Mouse (Mus musculus): Measurements from ENCODE around the gene Atp6v0a4. TPM values are rescaled to one million over a fixed set of nuclear protein-coding genes. Genes with fewer than 3 reads are reported as not detected.

Gene Atp6v0a4
- polyA plus RNA-seq, 1 experiment from 2014 or later, result not detected

DNA sequence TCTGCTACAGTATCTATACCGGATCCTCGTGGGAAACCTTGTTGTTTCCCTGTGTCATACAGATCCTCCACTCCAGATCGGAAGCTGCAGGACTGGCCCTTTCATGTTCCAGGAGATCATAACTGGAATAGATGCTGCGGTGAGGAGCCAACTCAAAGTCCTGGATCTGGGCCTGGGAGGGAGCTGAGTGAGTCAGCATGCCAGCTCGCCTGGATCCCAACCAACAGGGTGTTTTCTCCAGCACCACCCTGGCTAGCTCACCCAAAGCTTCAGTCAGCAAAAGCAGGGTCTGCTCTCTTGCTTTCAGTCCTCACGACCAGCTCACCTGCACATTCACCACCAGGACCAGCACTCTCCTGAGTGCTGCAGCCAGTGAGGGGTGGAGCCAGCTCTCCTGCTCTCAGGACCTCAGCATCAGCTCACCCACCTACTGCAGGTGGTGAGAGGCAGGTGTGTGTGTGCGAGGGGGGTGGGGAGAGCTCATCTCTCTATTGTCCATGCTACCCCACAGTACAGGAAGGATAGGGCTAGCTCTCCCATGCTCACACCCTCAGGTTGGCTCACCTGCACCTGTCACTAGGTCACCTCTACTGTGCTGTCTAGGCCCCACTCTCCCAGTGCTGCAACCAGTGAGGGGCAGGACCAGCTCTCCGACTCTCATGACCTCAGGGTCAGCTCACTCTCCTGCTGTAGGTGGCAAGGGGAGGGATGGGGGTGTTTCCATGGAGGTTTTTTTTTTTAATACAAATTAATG lies 10.6 kb upstream of the Atp6v0a4 start:
- H3K27ac ChIP-seq (ENCODE audit: low read depth, low read length), result no peak overlapping the region
- H3K9me3 ChIP-seq (ENCODE audit: control insufficient read depth, low read length), result no peaks in the 10 kb centered on the region
- no peak overlapping the region for H3K4me2 ChIP-seq (ENCODE audit: low read depth, low read length, severe bottlenecking)
- peaks cover 5% of the 10 kb centered on the region; the same call in 1 of the 2 replicates for H3K36me3 ChIP-seq (ENCODE audit: control insufficient read depth, insufficient read depth, low read length)
- ATAC-seq (replicated peaks; ENCODE audit: low FRiP score) (no peak), DNase-seq (ENCODE audit: low spot score) (no peak)
- no peak overlapping the region for H3K9ac ChIP-seq (ENCODE audit: low read length)
- no peaks in the 10 kb centered on the region for H3K27me3 ChIP-seq (ENCODE audit: control insufficient read depth, insufficient read depth, low read length)
- no peak overlapping the region for H3K4me3 ChIP-seq (ENCODE audit: low read depth, low read length)
- H3K4me1 ChIP-seq (replicated peaks; ENCODE audit: control insufficient read depth, insufficient read depth, low read length), result no peaks in the 10 kb centered on the region
- 83% methylated on average over 8 of the region's 8 CpGs for WGBS

DNA sequence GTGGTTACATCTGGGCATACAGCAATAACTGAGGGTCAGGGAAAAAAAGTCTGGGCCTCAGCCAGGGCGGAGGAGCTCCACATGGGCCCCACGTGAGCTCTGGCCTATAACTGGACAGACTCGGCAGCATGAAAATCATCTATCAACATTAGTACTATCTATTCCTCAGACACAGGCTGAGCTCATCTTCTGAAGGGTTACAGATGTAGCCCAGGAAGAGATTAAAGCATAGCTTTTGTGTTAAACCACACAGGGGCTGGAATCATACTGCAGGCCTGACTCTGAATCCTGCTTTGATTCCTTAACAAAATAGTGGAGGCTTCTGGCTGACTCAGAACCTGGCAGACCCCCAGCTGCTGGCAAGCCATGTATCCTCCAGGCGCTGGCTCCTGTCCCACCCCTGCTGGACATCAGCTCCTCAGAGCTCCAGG lies 7.4 kb upstream of the Atp6v0a4 start:
- H3K4me1 ChIP-seq (replicated peaks; ENCODE audit: control insufficient read depth, insufficient read depth, low read length), result no peaks in the 10 kb centered on the region
- H3K9ac ChIP-seq (ENCODE audit: low read length), result no peak overlapping the region
- no peak overlapping the region for H3K27ac ChIP-seq (ENCODE audit: low read depth, low read length)
- DNase-seq (ENCODE audit: low spot score), result no peak
- no peak for ATAC-seq (replicated peaks; ENCODE audit: low FRiP score)
- 84% methylated on average over 4 of the region's 4 CpGs for WGBS
- no peak overlapping the region for H3K4me3 ChIP-seq (ENCODE audit: low read depth, low read length)
- no peak overlapping the region for H3K4me2 ChIP-seq (ENCODE audit: low read depth, low read length, severe bottlenecking)
- H3K27me3 ChIP-seq (ENCODE audit: control insufficient read depth, insufficient read depth, low read length), result no peaks in the 10 kb centered on the region
- peaks cover 5% of the 10 kb centered on the region; the same call in 1 of the 2 replicates for H3K36me3 ChIP-seq (ENCODE audit: control insufficient read depth, insufficient read depth, low read length)
- no peaks in the 10 kb centered on the region for H3K9me3 ChIP-seq (ENCODE audit: control insufficient read depth, low read length)

DNA sequence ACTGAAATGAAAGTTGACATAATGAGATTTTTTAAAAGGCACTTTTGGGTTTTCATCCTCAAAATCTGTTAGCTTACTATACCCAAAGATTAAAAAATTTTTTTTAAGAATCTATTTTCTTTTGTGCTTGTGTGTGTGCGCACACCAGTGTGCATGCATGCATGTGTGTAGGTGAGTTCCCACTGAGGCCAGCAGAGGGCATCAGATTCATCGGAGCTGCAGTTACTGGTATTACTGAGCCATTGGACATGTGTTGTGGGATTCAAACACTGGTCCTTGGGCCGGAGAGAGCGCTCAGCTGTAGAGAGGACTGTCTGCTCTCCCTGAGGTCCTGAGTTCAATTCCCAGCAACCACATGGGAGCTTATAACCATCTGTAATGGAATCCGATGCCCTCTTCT lies 5.5 kb upstream of the Atp6v0a4 start:
- Histone ChIP-seq H3K27me3 (ENCODE audit: control insufficient read depth, insufficient read depth, low read length) (no peaks in the 10 kb centered on the region), H3K9me3 (ENCODE audit: control insufficient read depth, low read length) (no peaks in the 10 kb centered on the region), H3K36me3 (ENCODE audit: control insufficient read depth, insufficient read depth, low read length) (peaks cover 5% of the 10 kb centered on the region; the same call in 1 of the 2 replicates), H3K4me2 (ENCODE audit: low read depth, low read length, severe bottlenecking) (no peak overlapping the region), H3K4me3 (ENCODE audit: low read depth, low read length) (no peak overlapping the region), H3K27ac (ENCODE audit: low read depth, low read length) (no peak overlapping the region), H3K9ac (ENCODE audit: low read length) (no peak overlapping the region), H3K4me1 (replicated peaks; ENCODE audit: control insufficient read depth, insufficient read depth, low read length) (no peaks in the 10 kb centered on the region)
- WGBS, result 98% methylated on average over 5 of the region's 5 CpGs
- DNase-seq (ENCODE audit: low spot score), result no peak
- ATAC-seq (replicated peaks; ENCODE audit: low FRiP score), result no peak

DNA sequence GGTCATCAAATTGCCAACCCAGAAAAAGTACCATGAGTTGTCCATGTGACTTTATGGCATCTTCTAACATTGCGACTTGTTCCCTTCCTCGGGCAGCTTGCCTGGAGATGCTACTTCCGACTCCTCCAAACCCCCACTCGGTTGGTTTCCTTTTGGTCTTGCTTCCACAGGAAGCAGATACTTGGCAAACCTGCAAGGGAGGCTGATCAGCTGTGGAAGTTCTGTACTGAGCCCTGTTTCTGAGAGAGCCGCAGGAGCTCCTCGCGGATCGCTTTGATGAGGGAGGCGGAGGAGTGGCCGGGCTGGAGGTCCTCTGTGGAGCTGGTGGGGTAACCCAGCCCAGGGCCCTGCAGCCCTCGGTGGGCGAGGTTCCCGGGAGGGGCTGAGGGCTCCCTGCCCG lies 3.7 kb upstream of the Atp6v0a4 start:
- 87% methylated on average over 14 of the region's 14 CpGs for WGBS
- H3K4me3 ChIP-seq (ENCODE audit: low read depth, low read length), result no peak overlapping the region
- H3K4me1 ChIP-seq (replicated peaks; ENCODE audit: control insufficient read depth, insufficient read depth, low read length), result no peaks in the 10 kb centered on the region
- H3K27ac ChIP-seq (ENCODE audit: low read depth, low read length), result no peak overlapping the region
- DNase-seq (ENCODE audit: low spot score) (no peak), ATAC-seq (replicated peaks; ENCODE audit: low FRiP score) (no peak)
- no peak overlapping the region for H3K4me2 ChIP-seq (ENCODE audit: low read depth, low read length, severe bottlenecking)
- peaks cover 5% of the 10 kb centered on the region; the same call in 1 of the 2 replicates for H3K36me3 ChIP-seq (ENCODE audit: control insufficient read depth, insufficient read depth, low read length)
- H3K9ac ChIP-seq (ENCODE audit: low read length), result no peak overlapping the region
- H3K9me3 ChIP-seq (ENCODE audit: control insufficient read depth, low read length), result no peaks in the 10 kb centered on the region
- H3K27me3 ChIP-seq (ENCODE audit: control insufficient read depth, insufficient read depth, low read length), result no peaks in the 10 kb centered on the region

DNA sequence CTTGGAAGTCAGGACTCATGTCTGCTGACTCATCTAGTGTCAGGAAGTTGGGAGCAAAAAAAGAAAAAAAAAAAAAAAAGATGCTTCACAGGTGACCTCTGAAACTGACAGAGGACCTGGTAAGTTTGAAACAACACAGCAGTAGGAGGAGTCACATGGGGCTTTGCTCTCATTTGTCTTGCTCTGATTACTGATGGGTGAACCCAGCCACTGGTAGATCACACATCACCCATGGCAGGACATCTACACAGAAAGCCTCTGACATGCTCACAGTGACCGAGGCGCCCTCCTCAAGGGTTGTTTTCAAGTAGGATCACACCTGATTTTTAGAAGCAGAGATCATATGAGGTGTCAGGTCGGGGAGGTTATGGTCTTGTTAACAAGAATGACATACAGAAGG lies 1.1 kb upstream of the Atp6v0a4 start:
- H3K36me3 ChIP-seq (ENCODE audit: control insufficient read depth, insufficient read depth, low read length), result peaks cover 5% of the 10 kb centered on the region; the same call in 1 of the 2 replicates
- H3K9me3 ChIP-seq (ENCODE audit: control insufficient read depth, low read length), result no peaks in the 10 kb centered on the region
- no peak overlapping the region for H3K4me2 ChIP-seq (ENCODE audit: low read depth, low read length, severe bottlenecking)
- WGBS, result 91% methylated on average over 3 of the region's 3 CpGs
- no peak overlapping the region for H3K4me3 ChIP-seq (ENCODE audit: low read depth, low read length)
- H3K4me1 ChIP-seq (replicated peaks; ENCODE audit: control insufficient read depth, insufficient read depth, low read length), result no peaks in the 10 kb centered on the region
- no peak for DNase-seq (ENCODE audit: low spot score)
- no peak overlapping the region for H3K9ac ChIP-seq (ENCODE audit: low read length)
- no peaks in the 10 kb centered on the region for H3K27me3 ChIP-seq (ENCODE audit: control insufficient read depth, insufficient read depth, low read length)
- H3K27ac ChIP-seq (ENCODE audit: low read depth, low read length), result no peak overlapping the region
- no peak for ATAC-seq (replicated peaks; ENCODE audit: low FRiP score)

DNA sequence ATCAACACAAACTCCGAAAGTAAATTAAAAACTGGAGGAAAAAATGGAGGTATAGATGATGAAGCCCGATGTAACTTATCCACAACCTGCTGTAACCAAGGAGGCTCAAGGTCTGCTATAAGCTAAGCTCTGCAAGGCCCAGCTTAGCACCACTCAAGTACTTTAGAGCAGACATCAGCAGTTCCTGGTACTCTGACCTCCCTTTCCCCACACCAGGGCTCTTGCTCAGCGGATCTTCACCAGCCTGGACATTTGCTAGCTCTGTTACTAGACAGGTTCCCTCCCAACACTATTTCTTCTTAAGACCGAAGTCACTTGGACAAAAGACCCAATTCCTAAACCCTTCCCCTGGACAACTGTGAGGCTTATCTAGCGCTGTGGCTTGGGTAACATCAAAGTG lies 496 bp upstream of the Atp6v0a4 start:
- no peaks in the 10 kb centered on the region for H3K9me3 ChIP-seq (ENCODE audit: control insufficient read depth, low read length)
- no peak overlapping the region for H3K9ac ChIP-seq (ENCODE audit: low read length)
- no peaks in the 10 kb centered on the region; the same call in 1 of the 2 replicates for H3K36me3 ChIP-seq (ENCODE audit: control insufficient read depth, insufficient read depth, low read length)
- WGBS, result 94% methylated on average over 5 of the region's 5 CpGs
- H3K4me1 ChIP-seq (replicated peaks; ENCODE audit: control insufficient read depth, insufficient read depth, low read length), result no peaks in the 10 kb centered on the region
- no peak overlapping the region for H3K27ac ChIP-seq (ENCODE audit: low read depth, low read length)
- H3K27me3 ChIP-seq (ENCODE audit: control insufficient read depth, insufficient read depth, low read length), result no peaks in the 10 kb centered on the region
- no peak overlapping the region for H3K4me3 ChIP-seq (ENCODE audit: low read depth, low read length)
- ATAC-seq (replicated peaks; ENCODE audit: low FRiP score) (no peak), DNase-seq (ENCODE audit: low spot score) (no peak)
- no peak overlapping the region for H3K4me2 ChIP-seq (ENCODE audit: low read depth, low read length, severe bottlenecking)

DNA sequence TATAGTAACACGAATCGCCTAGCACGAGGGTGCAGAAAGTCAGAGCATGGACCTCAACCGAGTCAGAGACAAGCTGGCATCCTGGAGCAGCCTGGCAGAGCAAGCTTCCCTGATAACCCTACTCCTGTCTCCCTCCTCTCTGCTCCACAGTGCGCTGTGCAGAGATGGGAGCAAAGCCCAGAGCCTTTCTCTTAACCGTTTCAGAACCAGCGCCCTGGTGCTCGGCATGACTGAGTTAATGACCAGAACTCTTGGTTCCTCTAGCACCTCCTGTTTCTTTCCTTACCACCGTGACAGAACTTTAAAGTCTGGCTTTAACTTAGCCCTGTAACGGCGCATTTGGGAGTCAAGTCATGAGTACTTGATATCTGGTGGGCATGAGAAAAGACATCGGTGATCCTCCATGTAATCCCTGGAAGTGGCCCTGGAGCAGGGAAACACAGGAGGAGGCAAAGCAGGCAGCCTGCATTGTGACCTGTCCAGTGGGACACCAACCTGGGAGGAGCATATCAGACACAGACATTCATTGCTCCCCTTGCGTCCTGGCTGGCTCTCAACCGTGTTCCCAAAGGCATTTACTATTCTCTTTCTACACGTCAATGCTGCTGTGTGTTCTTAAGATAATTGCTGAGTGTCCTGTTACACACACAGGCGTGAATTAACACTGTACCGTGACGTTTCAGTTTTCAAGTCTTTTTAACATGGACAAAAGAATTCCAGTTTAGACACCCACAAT lies 747 bp downstream of the Atp6v0a4 start:
- no peak for ATAC-seq (replicated peaks; ENCODE audit: low FRiP score)
- no peak for DNase-seq (ENCODE audit: low spot score)
- H3K9me3 ChIP-seq (ENCODE audit: control insufficient read depth, low read length), result no peaks in the 10 kb centered on the region
- WGBS, result 85% methylated on average over 18 of the region's 18 CpGs
- H3K27ac ChIP-seq (ENCODE audit: low read depth, low read length), result no peak overlapping the region
- H3K36me3 ChIP-seq (ENCODE audit: control insufficient read depth, insufficient read depth, low read length), result no peaks in the 10 kb centered on the region; the same call in 1 of the 2 replicates
- no peak overlapping the region for H3K4me3 ChIP-seq (ENCODE audit: low read depth, low read length)
- H3K27me3 ChIP-seq (ENCODE audit: control insufficient read depth, insufficient read depth, low read length), result no peaks in the 10 kb centered on the region
- H3K9ac ChIP-seq (ENCODE audit: low read length), result no peak overlapping the region
- no peak overlapping the region for H3K4me2 ChIP-seq (ENCODE audit: low read depth, low read length, severe bottlenecking)
- H3K4me1 ChIP-seq (replicated peaks; ENCODE audit: control insufficient read depth, insufficient read depth, low read length), result no peaks in the 10 kb centered on the region

DNA sequence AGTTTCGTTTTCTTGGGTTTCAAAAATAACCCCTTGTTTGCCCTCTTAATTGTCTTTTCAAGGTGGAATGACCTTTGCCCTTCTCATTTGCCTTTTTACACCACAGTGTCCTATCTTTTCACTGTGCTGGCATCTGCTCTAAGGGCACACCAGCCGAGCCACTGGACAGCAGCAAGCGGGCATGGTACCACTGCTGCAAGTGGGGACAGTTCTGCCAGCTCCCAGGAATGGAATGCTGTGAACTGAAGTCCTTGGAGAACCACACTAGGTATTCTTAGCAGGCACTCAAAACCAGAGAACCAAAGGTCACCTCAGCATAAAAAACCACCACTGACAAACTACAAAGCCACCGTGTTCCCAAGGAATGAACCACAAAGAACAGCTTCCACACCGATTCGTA lies 1.6 kb downstream of the Atp6v0a4 start:
- Histone ChIP-seq H3K36me3 (ENCODE audit: control insufficient read depth, insufficient read depth, low read length) (no peaks in the 10 kb centered on the region; the same call in 1 of the 2 replicates), H3K4me2 (ENCODE audit: low read depth, low read length, severe bottlenecking) (no peak overlapping the region), H3K4me1 (replicated peaks; ENCODE audit: control insufficient read depth, insufficient read depth, low read length) (no peaks in the 10 kb centered on the region), H3K27ac (ENCODE audit: low read depth, low read length) (no peak overlapping the region), H3K4me3 (ENCODE audit: low read depth, low read length) (no peak overlapping the region), H3K9me3 (ENCODE audit: control insufficient read depth, low read length) (no peaks in the 10 kb centered on the region), H3K9ac (ENCODE audit: low read length) (no peak overlapping the region), H3K27me3 (ENCODE audit: control insufficient read depth, insufficient read depth, low read length) (no peaks in the 10 kb centered on the region)
- WGBS, result 77% methylated on average over 6 of the region's 6 CpGs
- ATAC-seq (replicated peaks; ENCODE audit: low FRiP score) (no peak), DNase-seq (ENCODE audit: low spot score) (no peak)
